Mouse (Mus musculus) lung, embryonic 16.5 days (tissue): Measurements from ENCODE around the gene Gm960. TPM values are rescaled to one million over a fixed set of nuclear protein-coding genes. Genes with fewer than 3 reads are reported as not detected.
A peak's percentile ranks its signal among the peaks of the same experiment; 100 is the strongest.
"Not testable (repeated sequence)": the region's sequence is repeated elsewhere in the genome, so short reads cannot be mapped to it uniquely, and the experiment has no call there.

Experiments
- ATAC-seq: fragments of 200-750 bp; cut with Nextera tagmentation; 2 replicates; pipeline ENCODE4 v1.8.0; 2017; ENCODE audit warnings: low read depth, mild to moderate bottlenecking, moderate library complexity
- H3K27ac ChIP-seq: fragments of 300-500 bp; sonication (generic); 2 replicates; pipeline ENCODE4 v1.5.1; 2014; ENCODE audit warnings: mild to moderate bottlenecking, control low read depth, low read length
- H3K27me3 ChIP-seq: fragments of 300-500 bp; sonication (generic); 2 replicates; pipeline ENCODE4 v1.6.1; 2014; ENCODE audit warnings: low read depth, low read length, mixed read lengths; ENCODE audit not compliant: control insufficient read depth, insufficient read depth
- H3K36me3 ChIP-seq: fragments of 300-500 bp; sonication (generic); 2 replicates; pipeline ENCODE4 v1.6.1; 2014; ENCODE audit warnings: low read length; ENCODE audit not compliant: control insufficient read depth, insufficient read depth
- H3K4me1 ChIP-seq: fragments of 300-500 bp; sonication (generic); replicated peaks from 2 replicates; pipeline ENCODE4 v1.6.1; 2014; ENCODE audit warnings: low read length, mixed read lengths; ENCODE audit not compliant: control insufficient read depth, insufficient read depth
- H3K4me2 ChIP-seq: fragments of 300-500 bp; sonication (generic); 2 replicates; pipeline ENCODE4 v1.6.1; 2014; ENCODE audit warnings: low read depth, low read length, control low read depth
- H3K4me3 ChIP-seq: fragments of 300-500 bp; sonication (generic); 2 replicates; pipeline ENCODE4 v1.5.1; 2014; ENCODE audit warnings: mild to moderate bottlenecking, low read length, control low read depth
- H3K9ac ChIP-seq: fragments of 300-500 bp; sonication (generic); 2 replicates; pipeline ENCODE4 v1.6.1; 2014; ENCODE audit warnings: low read length, control low read depth
- H3K9me3 ChIP-seq: fragments of 300-500 bp; sonication (generic); 2 replicates; pipeline ENCODE4 v1.6.1; 2016; ENCODE audit warnings: low read length; ENCODE audit not compliant: control insufficient read depth
- WGBS: fragments of 180-500 bp; shearing (Covaris S2); extraction: QIAGEN DNeasy Blood & Tissue Kit; methylation state at CpG from one replicate; pipeline ENCODE4 v1.1.7; 2014; 5-methylcytosine and 5-hydroxymethylcytosine counted together
- polyA plus RNA-seq: library from polyadenylated mRNA; unstranded; fragments of >200 nt; fragmentation: Nextera tagmentation; extraction: Ambion mirVana; gene quantifications from 2 replicates; pipeline ENCODE4 v1.2.1, GENCODE M21; 2015

The Gm960 gene
- polyA plus RNA-seq, 1 experiment from 2014 or later = 3.3 TPM

- Histone ChIP-seq H3K27me3 (no peaks in the 10 kb centered on the region), H3K9ac (no peak overlapping the region), H3K4me2 (no peak overlapping the region), H3K27ac (no peak overlapping the region), H3K4me1 (no peaks in the 10 kb centered on the region), H3K4me3 (no peak overlapping the region), H3K36me3 (no peaks in the 10 kb centered on the region), H3K9me3 (no peaks in the 10 kb centered on the region)
- ATAC-seq = no peak
- WGBS = 38% methylated on average over 2 of the region's 2 CpGs
These were observed 102.4 kb downstream of the Gm960 start for GRCm38 (mm10) chr19:4596071-4596470.

- no peak overlapping the region for H3K4me3 ChIP-seq
- H3K4me1 ChIP-seq = peaks cover 4% of the 10 kb centered on the region; the same call in 1 of the 2 replicates
- no peaks in the 10 kb centered on the region for H3K36me3 ChIP-seq
- no peaks in the 10 kb centered on the region for H3K27me3 ChIP-seq
- no peak for ATAC-seq
- no peak overlapping the region for H3K4me2 ChIP-seq
- WGBS = 54% methylated on average over 7 of the region's 7 CpGs
- H3K9ac ChIP-seq = no peak overlapping the region
- no peak overlapping the region for H3K27ac ChIP-seq
- H3K9me3 ChIP-seq = no peaks in the 10 kb centered on the region
These were observed 104.5 kb downstream of the Gm960 start for GRCm38 (mm10) chr19:4593792-4594522.

GRCm38 (mm10) chr19:4590025-4590424 lies 108.4 kb downstream of the Gm960 start:
- H3K27ac ChIP-seq = peak overlapping the region; percentile 15; the same call in 1 of the 2 replicates
- H3K9ac ChIP-seq = no peak overlapping the region
- H3K36me3 ChIP-seq = no peaks in the 10 kb centered on the region
- peaks cover 4% of the 10 kb centered on the region; the same call in 1 of the 2 replicates for H3K4me1 ChIP-seq
- WGBS = 54% methylated on average over 3 of the region's 3 CpGs
- ATAC-seq = peak; percentile 82
- H3K9me3 ChIP-seq = no peaks in the 10 kb centered on the region
- no peak overlapping the region for H3K4me3 ChIP-seq
- H3K27me3 ChIP-seq = no peaks in the 10 kb centered on the region
- no peak overlapping the region for H3K4me2 ChIP-seq

- Histone ChIP-seq H3K9ac (no peak overlapping the region), H3K27ac (no peak overlapping the region), H3K36me3 (no peaks in the 10 kb centered on the region), H3K9me3 (no peaks in the 10 kb centered on the region), H3K27me3 (no peaks in the 10 kb centered on the region), H3K4me2 (no peak overlapping the region), H3K4me1 (peaks cover 4% of the 10 kb centered on the region; the same call in 1 of the 2 replicates), H3K4me3 (no peak overlapping the region)
- no peak for ATAC-seq
- 58% methylated on average over 1 of the region's 1 CpGs for WGBS
These were observed 109.4 kb downstream of the Gm960 start for GRCm38 (mm10) chr19:4589081-4589480.

GRCm38 (mm10) chr19:4588430-4588829 lies 110.0 kb downstream of the Gm960 start:
- Histone ChIP-seq H3K4me1 (peaks cover 4% of the 10 kb centered on the region; the same call in 1 of the 2 replicates), H3K9ac (no peak overlapping the region), H3K9me3 (no peaks in the 10 kb centered on the region), H3K4me3 (no peak overlapping the region), H3K27ac (no peak overlapping the region), H3K27me3 (no peaks in the 10 kb centered on the region), H3K36me3 (no peaks in the 10 kb centered on the region), H3K4me2 (no peak overlapping the region)
- 58% methylated on average over 3 of the region's 3 CpGs for WGBS
- ATAC-seq = no peak

GRCm38 (mm10) chr19:4587426-4587825 lies 111.0 kb downstream of the Gm960 start:
- WGBS = 42% methylated on average over 2 of the region's 2 CpGs
- Histone ChIP-seq H3K9me3 (no peaks in the 10 kb centered on the region), H3K27me3 (no peaks in the 10 kb centered on the region), H3K4me3 (no peak overlapping the region), H3K9ac (no peak overlapping the region), H3K36me3 (no peaks in the 10 kb centered on the region), H3K4me1 (peaks cover 4% of the 10 kb centered on the region; the same call in 1 of the 2 replicates), H3K27ac (no peak overlapping the region), H3K4me2 (no peak overlapping the region)
- ATAC-seq = no peak

- not testable (repeated sequence) for H3K4me3 ChIP-seq, ATAC-seq, H3K4me1 ChIP-seq, H3K36me3 ChIP-seq, H3K9ac ChIP-seq, H3K27ac ChIP-seq, H3K27me3 ChIP-seq, H3K4me2 ChIP-seq, H3K9me3 ChIP-seq
These were observed 111.7 kb downstream of the Gm960 start for GRCm38 (mm10) chr19:4586783-4587182.

GRCm38 (mm10) chr19:4583856-4584255 lies 114.6 kb downstream of the Gm960 start:
- H3K9me3 ChIP-seq = no peaks in the 10 kb centered on the region
- H3K4me2 ChIP-seq = no peak overlapping the region
- H3K9ac ChIP-seq = no peak overlapping the region
- H3K4me1 ChIP-seq = no peaks in the 10 kb centered on the region
- no peak overlapping the region for H3K27ac ChIP-seq
- H3K36me3 ChIP-seq = no peaks in the 10 kb centered on the region
- no peaks in the 10 kb centered on the region for H3K27me3 ChIP-seq
- no peak overlapping the region for H3K4me3 ChIP-seq
- WGBS = 51% methylated on average over 2 of the region's 2 CpGs
- no peak for ATAC-seq

GRCm38 (mm10) chr19:4579296-4579695 lies 119.2 kb downstream of the Gm960 start:
- H3K4me2 ChIP-seq = no peak overlapping the region
- H3K9ac ChIP-seq = no peak overlapping the region
- no peak overlapping the region for H3K27ac ChIP-seq
- no peaks in the 10 kb centered on the region for H3K27me3 ChIP-seq
- 41% methylated on average over 5 of the region's 5 CpGs for WGBS
- H3K4me3 ChIP-seq = no peak overlapping the region
- H3K9me3 ChIP-seq = no peaks in the 10 kb centered on the region
- H3K36me3 ChIP-seq = no peaks in the 10 kb centered on the region
- H3K4me1 ChIP-seq = no peaks in the 10 kb centered on the region
- no peak for ATAC-seq
